Mouse (Mus musculus) G1E (cell line): ENCODE results near the gene Ccdc88b.

Experiments
- CTCF ChIP-seq: IDR thresholded peaks from 2 replicates; pipeline ENCODE4 v1.5.1; 2012; ENCODE audit warnings: low read depth, low read length, inconsistent platforms, mixed read lengths
- TAL1 ChIP-seq: conservative IDR thresholded peaks from 2 replicates; pipeline ENCODE4 v1.6.1; 2012; ENCODE audit warnings: low read depth, low read length, inconsistent platforms, mixed read lengths

- TF ChIP-seq TAL1 (no peak), CTCF (no peak)
Observed at GRCm38 (mm10) chr19:6846050-6846449, 12.0 kb downstream of the Ccdc88b start.
